In the genomic region with DNA sequence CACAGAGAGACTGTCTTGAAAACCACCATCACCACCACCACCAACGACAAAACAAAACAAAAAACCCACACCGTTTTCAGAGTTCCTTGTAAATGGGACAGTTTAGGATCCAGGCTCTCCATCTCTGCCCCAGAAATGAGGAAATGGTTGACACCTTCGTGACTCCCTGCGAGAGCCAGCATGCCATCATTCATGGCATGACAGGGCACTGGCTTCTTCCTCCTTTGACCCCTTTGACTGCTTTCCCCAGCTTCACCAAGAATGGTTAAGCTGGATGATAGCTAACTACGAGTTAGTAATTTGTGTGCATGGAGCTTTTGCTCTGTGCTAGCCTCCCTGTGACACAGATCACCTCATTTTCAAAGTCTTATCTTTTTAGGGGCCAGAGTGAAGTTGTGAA, we compare ENCODE assay signal across 23 mouse cellular contexts.
"Had no signal": no experiment of that assay in that cellular context is flagged by ENCODE, and none has a peak within 500 bp of the region (broad histone marks: within the 10 kb centered on the region; RNA-seq: fewer than 3 reads in every experiment).

No protein-coding gene starts in this region.

- H3K9me3 ChIP-seq: heart, embryonic 10.5 days; heart, embryonic 12.5 days; hindbrain, embryonic 10.5 days; hindbrain, embryonic 12.5 days; intestine, embryonic 15.5 days; limb, embryonic 10.5 days; limb, embryonic 12.5 days had no signal

- DNase-seq: forebrain, postnatal 0 days; gastrocnemius, postnatal 10 days; gastrocnemius, postnatal 25 days; heart, adult 18-20 months; heart, postnatal 4 days; kidney, postnatal 10 days; kidney, postnatal 25 days; liver had no signal

- H3K9ac ChIP-seq: forebrain, postnatal 0 days; heart, embryonic 12.5 days; hindbrain, embryonic 12.5 days; hindbrain, embryonic 14.5 days; intestine, embryonic 15.5 days; limb, embryonic 12.5 days; liver, embryonic 14.5 days had no signal

- H3K4me3 ChIP-seq: heart, embryonic 10.5 days; heart, embryonic 12.5 days; hindbrain, embryonic 10.5 days; hindbrain, embryonic 12.5 days; intestine, embryonic 15.5 days; layer of hippocampus, adult 2 months; left cerebral cortex, adult 2 months; limb, embryonic 10.5 days; limb, embryonic 12.5 days had no signal

- H3K27ac ChIP-seq: heart, embryonic 10.5 days; hindbrain, embryonic 10.5 days; hindbrain, embryonic 12.5 days; hindbrain, embryonic 14.5 days; intestine, embryonic 15.5 days; layer of hippocampus, adult 2 months; left cerebral cortex, adult 2 months; limb, embryonic 10.5 days; limb, embryonic 12.5 days; liver, embryonic 14.5 days had no signal

- H3K4me2 ChIP-seq: heart, embryonic 12.5 days; hindbrain, embryonic 12.5 days; hindbrain, embryonic 14.5 days; intestine, embryonic 15.5 days; limb, embryonic 12.5 days; liver, embryonic 11.5 days had no signal

- ATAC-seq: forebrain, postnatal 0 days; hindbrain, embryonic 16.5 days; inflammation-experienced regulatory T-cells, adult 6 months; intestine, embryonic 15.5 days; intestine, postnatal 0 days had no signal

- H3K36me3 ChIP-seq: heart, embryonic 10.5 days; heart, embryonic 12.5 days; hindbrain, embryonic 10.5 days; hindbrain, embryonic 12.5 days; intestine, embryonic 15.5 days; limb, embryonic 10.5 days; limb, embryonic 12.5 days had no signal
